Mouse (Mus musculus) heart, adult 11 months (tissue): ENCODE data around the gene G6pc.

Experiments
- DNase-seq: peaks from one replicate; pipeline ENCODE4 v3.0.0; 2022

The G6pc gene

GRCm38 (mm10) chr11:101367326-101367935 lies at the start of gene G6pc:
Gene G6pc, plus strand, starts transcription at chr11:101367561.
- DNase-seq, result peak; percentile 55

GRCm38 (mm10) chr11:101323609-101324008 lies 43.8 kb upstream of the G6pc start:
- peak; percentile 93 for DNase-seq

DNA sequence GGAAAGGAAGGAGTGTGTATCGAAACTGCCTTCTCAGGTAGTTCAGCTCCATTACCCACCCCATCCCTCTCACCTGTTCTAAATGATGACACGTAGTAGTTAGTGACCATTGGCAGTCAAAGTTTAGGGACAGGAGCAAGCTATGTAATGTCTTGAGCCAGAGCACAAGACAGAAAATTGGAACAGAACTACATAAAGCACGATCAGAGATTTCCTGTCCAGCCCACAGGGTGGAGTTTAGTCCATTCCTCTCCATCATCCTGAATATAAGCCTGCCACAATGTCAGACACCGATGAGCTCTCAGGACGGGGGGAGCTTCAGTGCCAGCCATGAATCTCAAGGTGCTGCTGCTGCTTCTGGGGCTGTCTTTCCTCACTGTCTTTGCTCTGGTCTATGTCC lies 42.6 kb upstream of the G6pc start, which contains the start of gene Aoc2:
Gene Aoc2 (plus strand): TSS at position 301 of the 400 bp plus-strand sequence.
- DNase-seq, result peak; percentile 42

DNA sequence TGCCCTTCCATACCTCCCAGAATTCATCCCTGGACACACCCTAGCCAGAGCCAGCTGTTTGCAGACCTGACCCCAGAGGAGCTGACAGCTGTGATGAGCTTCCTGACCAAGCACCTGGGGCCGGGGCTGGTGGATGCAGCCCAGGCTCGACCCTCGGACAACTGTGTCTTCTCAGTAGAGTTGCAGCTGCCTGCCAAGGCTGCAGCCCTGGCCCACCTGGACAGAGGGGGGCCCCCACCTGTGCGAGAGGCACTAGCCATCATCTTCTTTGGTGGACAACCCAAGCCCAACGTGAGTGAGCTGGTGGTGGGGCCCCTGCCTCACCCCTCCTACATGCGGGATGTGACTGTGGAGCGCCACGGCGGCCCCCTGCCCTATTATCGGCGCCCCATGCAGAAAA lies 42.2 kb upstream of the G6pc start:
- peak; percentile 92 for DNase-seq

DNA sequence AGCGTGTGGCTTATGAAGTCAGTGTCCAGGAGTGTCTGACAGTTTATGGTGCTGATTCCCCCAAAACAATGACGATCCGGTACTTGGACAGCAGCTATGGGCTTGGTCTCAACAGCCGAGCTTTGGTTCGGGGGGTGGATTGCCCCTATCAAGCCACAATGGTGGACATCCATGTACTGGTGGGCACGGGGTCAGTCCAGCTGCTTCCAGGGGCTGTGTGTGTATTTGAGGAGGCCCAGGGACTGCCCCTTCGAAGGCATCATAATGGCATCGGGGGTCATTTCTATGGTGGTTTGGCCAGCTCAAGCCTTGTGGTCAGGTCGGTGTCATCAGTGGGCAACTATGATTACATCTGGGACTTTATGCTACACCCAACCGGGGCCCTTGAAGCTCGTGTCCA lies 41.2 kb upstream of the G6pc start:
- peak; percentile 90 for DNase-seq

- peak; percentile 73 for DNase-seq
These were observed 40.0 kb upstream of the G6pc start for GRCm38 (mm10) chr11:101327311-101327710.

- peak; percentile 95 for DNase-seq
These were observed 38.3 kb upstream of the G6pc start for GRCm38 (mm10) chr11:101328941-101329635.

- peak; percentile 97 for DNase-seq
These were observed 36.9 kb upstream of the G6pc start, which contains the start of gene Aoc3 for GRCm38 (mm10) chr11:101330371-101330924. Gene Aoc3, plus strand, starts transcription at chr11:101330605.

GRCm38 (mm10) chr11:101330961-101331360 lies 36.4 kb upstream of the G6pc start:
- DNase-seq, result peak; percentile 93

GRCm38 (mm10) chr11:101332537-101332936 lies 34.8 kb upstream of the G6pc start:
- DNase-seq, result peak; percentile 94

DNA sequence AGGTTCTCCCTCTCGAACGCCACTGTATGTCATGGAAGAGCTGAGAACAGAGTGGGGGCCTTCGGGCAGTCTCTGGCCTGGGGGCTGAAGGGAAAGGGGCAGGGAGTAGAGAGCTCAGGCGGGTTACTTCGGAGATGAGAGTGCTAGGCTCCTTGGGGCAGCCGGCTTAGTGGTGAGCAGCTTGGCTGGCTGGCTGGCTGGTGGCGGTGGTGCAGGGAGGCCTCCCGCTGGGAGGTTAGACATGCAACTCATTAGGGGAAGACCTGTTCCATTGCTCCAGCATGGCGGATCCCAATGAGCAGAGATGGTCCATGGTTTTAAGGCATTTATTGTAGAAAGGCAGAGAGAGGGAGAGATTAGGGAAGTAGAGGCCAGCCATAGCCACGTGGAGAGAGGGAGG lies 33.3 kb upstream of the G6pc start:
- peak; percentile 85 for DNase-seq

- peak; percentile 86 for DNase-seq
These were observed 32.8 kb upstream of the G6pc start for GRCm38 (mm10) chr11:101334516-101334915.

GRCm38 (mm10) chr11:101335685-101336084 lies 31.7 kb upstream of the G6pc start:
- DNase-seq, result peak; percentile 83

- peak; percentile 89 for DNase-seq
These were observed 29.1 kb upstream of the G6pc start for GRCm38 (mm10) chr11:101338123-101338760.

DNA sequence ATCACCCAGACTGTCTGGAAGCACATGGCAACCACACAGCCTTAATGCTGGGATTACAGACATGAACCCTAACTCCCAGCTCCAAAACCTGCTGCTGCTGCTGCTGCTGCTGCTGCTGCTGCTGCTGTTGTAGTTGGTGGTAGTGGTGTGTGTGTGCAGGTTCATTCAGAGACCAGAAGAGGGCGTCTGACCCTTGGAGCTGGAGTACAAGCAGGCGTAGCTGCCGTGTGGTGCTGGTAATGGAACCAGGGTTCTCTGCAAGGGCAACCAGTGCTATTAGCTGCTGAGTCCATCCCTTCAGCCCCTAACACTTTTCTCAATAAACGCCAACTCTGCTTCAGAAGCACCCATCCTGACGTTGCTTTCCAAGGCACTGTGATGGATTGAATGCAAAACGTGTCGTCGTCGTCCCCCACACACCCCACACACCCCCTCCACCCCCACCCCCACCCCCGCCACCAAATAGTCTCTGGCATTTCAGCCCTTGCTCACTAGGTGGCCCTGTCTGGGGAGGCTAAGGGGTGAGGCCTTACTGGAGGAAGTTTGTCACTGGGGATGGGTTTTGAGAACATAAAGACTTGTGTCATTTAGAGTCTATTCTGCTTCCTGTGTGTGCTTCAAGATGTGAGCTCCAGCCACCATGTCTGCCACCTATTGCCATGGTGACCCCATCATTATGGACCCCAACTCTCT lies 20.1 kb upstream of the G6pc start:
- DNase-seq, result peak; percentile 61

- DNase-seq, result peak; percentile 71
These were observed 18.6 kb upstream of the G6pc start for GRCm38 (mm10) chr11:101348774-101349173.

DNA sequence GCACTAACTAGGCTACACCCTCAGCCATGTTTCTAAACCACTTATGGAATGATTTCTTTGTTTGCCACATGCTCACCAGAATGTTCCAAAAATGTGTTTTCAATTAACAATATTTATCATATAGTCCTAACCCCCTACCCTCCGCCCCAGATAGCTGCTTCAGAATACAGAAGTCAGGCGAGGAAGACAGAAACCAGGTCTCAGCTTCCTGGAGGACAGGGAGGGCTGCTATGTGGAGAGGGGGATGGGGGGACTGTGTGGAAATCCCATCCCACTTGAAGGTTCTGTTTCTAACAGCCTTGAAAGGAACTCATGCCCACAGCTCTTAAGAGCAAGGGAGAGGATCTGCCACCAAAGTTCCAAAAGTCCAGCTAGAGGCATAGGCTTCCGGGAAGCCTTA lies 18.1 kb upstream of the G6pc start:
- DNase-seq, result peak; percentile 70

DNA sequence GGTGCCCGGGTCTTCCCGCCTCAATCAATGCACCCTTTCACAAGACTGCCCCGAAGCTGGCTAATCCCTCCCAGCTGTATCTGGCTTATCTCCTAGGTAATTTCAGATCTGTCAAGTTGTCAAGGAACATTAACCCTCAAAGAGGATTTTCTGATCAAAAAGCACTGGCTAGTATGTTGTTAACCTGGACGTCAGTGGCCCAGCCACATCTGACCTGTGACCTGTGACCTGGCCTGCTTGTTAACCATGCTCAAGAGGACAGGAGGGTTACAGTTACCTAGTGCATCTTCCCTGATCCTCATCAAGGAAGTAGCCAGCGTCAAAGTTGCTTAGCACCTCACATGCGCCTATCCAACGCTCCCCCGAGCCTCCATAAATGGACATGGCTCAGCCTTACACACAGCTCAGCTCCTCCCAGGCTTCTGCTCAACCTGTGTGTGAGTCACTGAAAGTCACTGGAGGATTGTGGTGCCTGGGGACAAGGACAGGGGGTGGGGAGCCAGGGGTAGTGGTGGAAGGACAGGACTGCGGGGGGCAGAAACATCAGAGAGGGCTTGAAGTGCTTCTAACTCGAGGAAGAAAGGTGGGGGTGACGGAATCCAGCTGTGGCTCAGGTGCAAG lies 16.2 kb upstream of the G6pc start:
- DNase-seq, result peak; percentile 87

DNA sequence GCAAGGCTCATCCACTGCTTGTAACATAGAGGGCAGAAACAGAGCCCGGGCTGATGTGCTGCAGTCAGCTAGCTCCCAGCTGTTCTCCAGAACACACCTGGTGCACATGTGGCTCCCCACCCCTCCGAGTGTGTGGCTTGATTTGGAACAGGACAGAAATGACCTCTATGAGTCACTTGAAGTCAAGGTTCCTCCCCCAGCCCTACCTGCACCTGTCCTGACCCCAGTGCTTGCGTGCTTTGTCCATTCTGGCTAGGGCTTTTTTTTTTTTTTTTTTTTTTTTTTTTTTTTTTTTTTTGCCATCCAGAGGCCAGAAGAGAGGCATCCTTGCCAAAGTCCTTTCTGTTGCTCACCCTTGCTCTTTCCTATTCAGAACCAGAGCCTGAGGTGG lies 15.6 kb upstream of the G6pc start:
- DNase-seq, result peak; percentile 67

DNA sequence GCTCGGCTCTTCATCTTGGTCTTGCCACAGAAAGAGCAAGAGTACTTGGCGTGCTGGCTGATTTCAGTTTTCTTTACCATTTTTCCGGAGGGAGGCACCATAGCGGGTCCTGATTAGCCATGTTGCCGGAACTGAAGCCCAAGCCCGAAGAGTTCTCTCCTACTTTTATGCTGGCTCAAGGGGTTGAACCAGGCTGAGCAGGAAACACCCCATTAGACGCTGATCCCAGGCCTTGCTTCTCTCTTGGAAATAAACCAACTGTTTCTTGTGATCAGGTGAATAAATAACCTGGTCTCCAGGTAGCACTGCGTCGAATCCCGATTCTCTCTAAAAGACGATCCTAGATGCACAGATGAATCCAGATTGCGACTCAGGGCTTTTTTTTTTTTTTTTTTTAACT lies 13.9 kb upstream of the G6pc start:
- DNase-seq, result peak; percentile 74

- DNase-seq, result peak; percentile 50
These were observed 12.8 kb upstream of the G6pc start for GRCm38 (mm10) chr11:101354438-101355010.

GRCm38 (mm10) chr11:101355916-101356315 lies 11.4 kb upstream of the G6pc start:
- DNase-seq, result peak; percentile 15
